Mouse (Mus musculus) cortical plate, adult 2 months (tissue): Measurements from ENCODE around the gene Zfp758.

ENCODE experiments used
- CTCF ChIP-seq: fragments of 200-500 bp; IDR thresholded peaks from 2 replicates; pipeline ENCODE4 v1.5.1; 2011; ENCODE audit warnings: mild to moderate bottlenecking, control low read depth, low read length; ENCODE audit not compliant: insufficient read depth; ENCODE audit errors: extremely low read depth
- POLR2A ChIP-seq: fragments of 200-500 bp; IDR thresholded peaks from 2 replicates; pipeline ENCODE4 v1.6.1; 2011; ENCODE audit warnings: mild to moderate bottlenecking, low read length, control low read depth; ENCODE audit not compliant: insufficient read depth; ENCODE audit errors: extremely low read depth

GRCm38 (mm10) chr17:22417510-22417909 lies 56.3 kb downstream of the Zfp758 start:
- TF ChIP-seq CTCF (peak; percentile 50), POLR2A (no peak)
